Mouse (Mus musculus): ENCODE results near the gene Cfap45.

The Cfap45 gene

GRCm38 (mm10) chr1:172562641-172563464, 42.3 kb downstream of the Cfap45 start:
- peak; percentile 37 for DNase-seq (ENCODE audit: low read depth)

- no peak for DNase-seq (ENCODE audit: low read depth)
Observed at GRCm38 (mm10) chr1:172563465-172563828, 42.8 kb downstream of the Cfap45 start.

GRCm38 (mm10) chr1:172566131-172566530, 45.5 kb downstream of the Cfap45 start:
- DNase-seq (ENCODE audit: low read depth): peak; percentile 60

- DNase-seq (ENCODE audit: low read depth): no peak
Observed at GRCm38 (mm10) chr1:172567758-172568157, 47.2 kb downstream of the Cfap45 start.

- DNase-seq (ENCODE audit: low read depth): no peak
Observed at GRCm38 (mm10) chr1:172580116-172580515, 59.5 kb downstream of the Cfap45 start.

- DNase-seq (ENCODE audit: low read depth): no peak
Observed at GRCm38 (mm10) chr1:172582436-172582835, 61.8 kb downstream of the Cfap45 start.

- no peak for DNase-seq (ENCODE audit: low read depth)
Observed at GRCm38 (mm10) chr1:172584271-172584670, 63.7 kb downstream of the Cfap45 start.

- DNase-seq (ENCODE audit: low read depth): no peak
Observed at GRCm38 (mm10) chr1:172585026-172585425, 64.4 kb downstream of the Cfap45 start.

- no peak for DNase-seq (ENCODE audit: low read depth)
Observed at GRCm38 (mm10) chr1:172585612-172586567, 65.3 kb downstream of the Cfap45 start.

- DNase-seq (ENCODE audit: low read depth): no peak
Observed at GRCm38 (mm10) chr1:172590385-172590784, 69.8 kb downstream of the Cfap45 start, which contains the start of gene Slamf8. TSS of gene Slamf8 (minus strand) at chr1:172590568.

- no peak for DNase-seq (ENCODE audit: low read depth)
Observed at GRCm38 (mm10) chr1:172593321-172593720, 72.7 kb downstream of the Cfap45 start.

- no peak for DNase-seq (ENCODE audit: low read depth)
Observed at GRCm38 (mm10) chr1:172593956-172594355, 73.4 kb downstream of the Cfap45 start.

GRCm38 (mm10) chr1:172594495-172594894, 73.9 kb downstream of the Cfap45 start:
- peak; percentile 45 for DNase-seq (ENCODE audit: low read depth)

Data from 416B (cell line).